Comparison of ENCODE assay signal across 28 mouse cellular contexts in the genomic region with DNA sequence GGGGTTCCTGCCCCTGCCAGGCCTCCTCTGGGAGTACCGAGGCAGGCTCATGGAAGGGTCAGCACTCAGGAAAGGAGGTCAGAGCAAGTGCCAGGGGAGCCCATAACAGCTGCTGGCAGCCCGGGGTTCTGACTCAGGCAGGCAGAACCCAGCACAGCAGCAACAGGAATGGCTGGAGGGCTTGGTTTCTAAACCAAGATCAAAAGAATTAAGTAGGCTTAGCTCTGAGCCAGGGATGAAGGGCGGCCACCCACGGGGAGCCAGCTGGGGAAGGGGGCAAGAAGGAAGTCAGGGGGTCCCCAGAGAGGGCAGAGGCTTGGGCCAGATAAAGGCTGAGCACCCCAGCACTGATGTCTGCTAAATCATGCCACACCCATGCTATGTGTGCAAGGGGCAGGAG.
DNase-seq lines count a peak whose midpoint lies in the region; ATAC-seq and TF ChIP-seq lines count a peak whose summit lies in the region.
"Had no signal": no experiment of that assay in that cellular context is flagged by ENCODE, and none has a peak within 500 bp of the region (broad histone marks: within the 10 kb centered on the region; RNA-seq: fewer than 3 reads in every experiment).

No protein-coding gene starts in this region.

- no peak for ATAC-seq in forebrain, embryonic 12.5 days (ENCODE audit: low FRiP score)
- no peak for ATAC-seq in midbrain, embryonic 16.5 days
- no peak for ATAC-seq in neural tube, embryonic 13.5 days (ENCODE audit: low read depth)
- ATAC-seq: forebrain, embryonic 14.5 days; intestine, embryonic 16.5 days had no signal

- H3K36me3 ChIP-seq in forebrain, embryonic 10.5 days (replicated peaks) = no peaks in the 10 kb centered on the region
- no peaks in the 10 kb centered on the region for H3K36me3 ChIP-seq in forebrain, embryonic 12.5 days (replicated peaks)
- no peaks in the 10 kb centered on the region for H3K36me3 ChIP-seq in midbrain, embryonic 10.5 days
- H3K36me3 ChIP-seq in midbrain, embryonic 16.5 days (ENCODE audit: control insufficient read depth, insufficient read depth, low read length) = no peaks in the 10 kb centered on the region
- peaks cover 7% of the 10 kb centered on the region; the same call in 1 of the 2 replicates for H3K36me3 ChIP-seq in E14TG2a.4 (ENCODE audit: insufficient read depth, low read length)
- no peaks in the 10 kb centered on the region for H3K36me3 ChIP-seq in neural tube, embryonic 13.5 days
- H3K36me3 ChIP-seq: G1E; heart, embryonic 10.5 days had no signal

- H3K27ac ChIP-seq in forebrain, embryonic 10.5 days = peak overlapping the region; percentile 17
- no peak overlapping the region; the same call in 1 of the 2 replicates for H3K27ac ChIP-seq in forebrain, embryonic 12.5 days
- H3K27ac ChIP-seq in midbrain, embryonic 10.5 days (replicated peaks) = peak overlapping the region; percentile 77
- H3K27ac ChIP-seq in midbrain, embryonic 16.5 days (ENCODE audit: low read length) = no peak overlapping the region
- H3K27ac ChIP-seq in neural tube, embryonic 13.5 days (replicated peaks) = 0 out of 2 replicates have a peak overlapping the region, but pooled peaks have one; percentile 13
- H3K27ac ChIP-seq: heart, embryonic 10.5 days; liver, embryonic 14.5 days; macrophage had no signal

- no peaks in the 10 kb centered on the region for H3K9me3 ChIP-seq in forebrain, embryonic 10.5 days
- H3K9me3 ChIP-seq in forebrain, embryonic 12.5 days = no peaks in the 10 kb centered on the region
- H3K9me3 ChIP-seq in midbrain, embryonic 10.5 days (replicated peaks) = no peaks in the 10 kb centered on the region
- H3K9me3 ChIP-seq in midbrain, embryonic 16.5 days (replicated peaks; ENCODE audit: control insufficient read depth, low read length, poor library complexity, severe bottlenecking) = no peaks in the 10 kb centered on the region
- H3K9me3 ChIP-seq in E14TG2a.4 (ENCODE audit: low read length) = no peaks in the 10 kb centered on the region
- no peaks in the 10 kb centered on the region for H3K9me3 ChIP-seq in neural tube, embryonic 13.5 days
- H3K9me3 ChIP-seq: heart, embryonic 10.5 days had no signal

- no peak for TF ChIP-seq CTCF in E14TG2a.4 (conservative IDR thresholded peaks at IDR 0.05; ENCODE audit: low read length)

- WGBS in forebrain, embryonic 10.5 days = 4% methylated on average over 4 of the region's 4 CpGs
- WGBS in forebrain, embryonic 12.5 days = 4% methylated on average over 4 of the region's 4 CpGs
- 3% methylated on average over 4 of the region's 4 CpGs for WGBS in midbrain, embryonic 10.5 days
- 3% methylated on average over 4 of the region's 4 CpGs for WGBS in midbrain, embryonic 16.5 days
- 19% methylated on average over 4 of the region's 4 CpGs for WGBS in neural tube, embryonic 13.5 days

- H3K4me3 ChIP-seq in forebrain, embryonic 10.5 days = no peak overlapping the region
- no peak overlapping the region for H3K4me3 ChIP-seq in forebrain, embryonic 12.5 days (replicated peaks)
- H3K4me3 ChIP-seq in midbrain, embryonic 10.5 days = 0 out of 2 replicates have a peak overlapping the region, but pooled peaks have one; percentile 9
- H3K4me3 ChIP-seq in midbrain, embryonic 16.5 days (ENCODE audit: low read depth, low read length) = no peak overlapping the region
- peak overlapping the region; percentile 23; the same call in 1 of the 2 replicates for H3K4me3 ChIP-seq in E14TG2a.4 (replicated peaks; ENCODE audit: low read length)
- no peak overlapping the region for H3K4me3 ChIP-seq in neural tube, embryonic 13.5 days
- H3K4me3 ChIP-seq: erythroblast, embryonic 14.5 days; heart, embryonic 10.5 days had no signal

- peaks cover 56% of the 10 kb centered on the region for H3K4me1 ChIP-seq in forebrain, embryonic 10.5 days
- peaks cover 49% of the 10 kb centered on the region for H3K4me1 ChIP-seq in forebrain, embryonic 12.5 days
- H3K4me1 ChIP-seq in midbrain, embryonic 10.5 days = peaks cover 60% of the 10 kb centered on the region
- H3K4me1 ChIP-seq in midbrain, embryonic 16.5 days (ENCODE audit: control insufficient read depth, insufficient read depth, low read length) = peaks cover 27% of the 10 kb centered on the region
- peaks cover 68% of the 10 kb centered on the region for H3K4me1 ChIP-seq in E14TG2a.4 (replicated peaks; ENCODE audit: low read depth, low read length)
- peaks cover 54% of the 10 kb centered on the region for H3K4me1 ChIP-seq in neural tube, embryonic 13.5 days (replicated peaks)
- H3K4me1 ChIP-seq: heart, embryonic 10.5 days had no signal

- no peak overlapping the region for H3K4me2 ChIP-seq in forebrain, embryonic 12.5 days
- no peak overlapping the region for H3K4me2 ChIP-seq in midbrain, embryonic 16.5 days (ENCODE audit: low read length)
- H3K4me2 ChIP-seq in neural tube, embryonic 13.5 days = no peak overlapping the region

- DNase-seq in forebrain, embryonic 10.5 days (ENCODE audit: extremely low spot score, low spot score) = no peak
- peak; percentile 55 for DNase-seq in midbrain, embryonic 10.5 days (ENCODE audit: low spot score)
- no peak for DNase-seq in adipocyte (ENCODE audit: low spot score)
- DNase-seq: adrenal gland, postnatal 14 days; cerebellum, adult 18-20 months; cerebellum, postnatal 10 days; gastrocnemius, postnatal 25 days; heart, adult 11 months; heart, postnatal 36 days; kidney, postnatal 14 days; layer of hippocampus, adult 9-11 months; liver; lung, adult 2 months; lung, postnatal 10 days; right cerebral cortex, adult 18-20 months; spleen, adult 18-20 months; thymus, postnatal 14 days had no signal

- no peak overlapping the region for H3K9ac ChIP-seq in forebrain, embryonic 12.5 days
- no peak overlapping the region for H3K9ac ChIP-seq in midbrain, embryonic 16.5 days (ENCODE audit: low read depth, low read length)
- no peak overlapping the region; the same call in 1 of the 2 replicates for H3K9ac ChIP-seq in neural tube, embryonic 13.5 days
- H3K9ac ChIP-seq: liver, embryonic 14.5 days had no signal

- peaks cover 52% of the 10 kb centered on the region for H3K27me3 ChIP-seq in forebrain, embryonic 10.5 days (ENCODE audit: poor library complexity, severe bottlenecking)
- H3K27me3 ChIP-seq in forebrain, embryonic 12.5 days = peaks cover 46% of the 10 kb centered on the region
- H3K27me3 ChIP-seq in midbrain, embryonic 10.5 days (ENCODE audit: low read depth, poor library complexity, severe bottlenecking) = peaks cover 42% of the 10 kb centered on the region
- H3K27me3 ChIP-seq in midbrain, embryonic 16.5 days (ENCODE audit: control insufficient read depth, insufficient read depth, low read depth, low read length) = no peaks in the 10 kb centered on the region; the same call in 1 of the 2 replicates
- H3K27me3 ChIP-seq in E14TG2a.4 (ENCODE audit: insufficient read depth, low read length) = peaks cover 9% of the 10 kb centered on the region; the same call in 1 of the 2 replicates
- no peaks in the 10 kb centered on the region for H3K27me3 ChIP-seq in neural tube, embryonic 13.5 days

Comparison
In these comparisons a context has a peak if more than half of its experiments do, and no peak if none do; other contexts are left out.
1. H3K27ac ChIP-seq: peak in forebrain, embryonic 10.5 days (single experiment), midbrain, embryonic 10.5 days (single experiment) and neural tube, embryonic 13.5 days (single experiment); none in forebrain, embryonic 12.5 days (single experiment) and midbrain, embryonic 16.5 days (single experiment).
2. H3K4me3 ChIP-seq: peak in midbrain, embryonic 10.5 days (single experiment) and E14TG2a.4 (single experiment); none in forebrain, embryonic 10.5 days (single experiment), forebrain, embryonic 12.5 days (single experiment), midbrain, embryonic 16.5 days (single experiment) and neural tube, embryonic 13.5 days (single experiment).